ENCODE assay signal across 7 mouse cellular contexts in genomic region chr7:46839446-46839845, GRCm38 (mm10). TPM values are rescaled to one million over a fixed set of nuclear protein-coding genes. Genes with fewer than 3 reads are reported as not detected.
DNase-seq lines count a peak whose midpoint lies in the region; ATAC-seq lines count a peak whose summit lies in the region.

No protein-coding gene starts in this region.

- H3K9me3 ChIP-seq in midbrain, embryonic 16.5 days (replicated peaks; ENCODE audit: control insufficient read depth, low read length, poor library complexity, severe bottlenecking) = no peaks in the 10 kb centered on the region
- H3K9me3 ChIP-seq in midbrain, embryonic 13.5 days = no peaks in the 10 kb centered on the region
- no peaks in the 10 kb centered on the region for H3K9me3 ChIP-seq in heart, embryonic 13.5 days

- H3K4me2 ChIP-seq in midbrain, embryonic 16.5 days (ENCODE audit: low read length) = no peak overlapping the region
- H3K4me2 ChIP-seq in midbrain, embryonic 13.5 days (replicated peaks) = no peak overlapping the region; the same call in 1 of the 2 replicates
- H3K4me2 ChIP-seq in heart, embryonic 13.5 days = peak overlapping the region; percentile 48; the same call in 1 of the 2 replicates

- no peaks in the 10 kb centered on the region for H3K27me3 ChIP-seq in midbrain, embryonic 16.5 days (ENCODE audit: control insufficient read depth, insufficient read depth, low read depth, low read length)
- H3K27me3 ChIP-seq in midbrain, embryonic 13.5 days = 0 out of 2 replicates have a peak, but pooled peaks cover 16% of the 10 kb centered on the region
- 0 out of 2 replicates have a peak, but pooled peaks cover 6% of the 10 kb centered on the region for H3K27me3 ChIP-seq in heart, embryonic 13.5 days (replicated peaks)

- H3K27ac ChIP-seq in midbrain, embryonic 16.5 days (ENCODE audit: low read length) = peak overlapping the region; percentile 30; the same call in 1 of the 2 replicates
- no peak overlapping the region for H3K27ac ChIP-seq in midbrain, embryonic 13.5 days
- peak overlapping the region; percentile 85; the same call in 1 of the 2 replicates for H3K27ac ChIP-seq in heart, embryonic 13.5 days (replicated peaks)

- no peak overlapping the region for H3K9ac ChIP-seq in midbrain, embryonic 16.5 days (ENCODE audit: low read depth, low read length)
- no peak overlapping the region for H3K9ac ChIP-seq in midbrain, embryonic 13.5 days (replicated peaks)
- H3K9ac ChIP-seq in heart, embryonic 13.5 days = no peak overlapping the region

- no peaks in the 10 kb centered on the region for H3K36me3 ChIP-seq in midbrain, embryonic 16.5 days (ENCODE audit: control insufficient read depth, insufficient read depth, low read length)
- no peaks in the 10 kb centered on the region for H3K36me3 ChIP-seq in midbrain, embryonic 13.5 days
- no peaks in the 10 kb centered on the region for H3K36me3 ChIP-seq in heart, embryonic 13.5 days

- ATAC-seq in midbrain, embryonic 16.5 days = 0 out of 2 replicates have a peak, but pooled peaks have one; percentile 15
- ATAC-seq in midbrain, embryonic 13.5 days = no peak
- ATAC-seq in heart, embryonic 13.5 days (ENCODE audit: extremely low read depth, insufficient number of reproducible peaks, low FRiP score, low TSS enrichment) = no peak
- ATAC-seq in monocyte, adult 5-6 weeks (replicated peaks; ENCODE audit: insufficient number of reproducible peaks, low FRiP score, low TSS enrichment, poor library complexity, severe bottlenecking) = 0 out of 2 replicates have a peak, but pooled peaks have one; percentile 9

- H3K4me3 ChIP-seq in midbrain, embryonic 16.5 days (ENCODE audit: low read depth, low read length) = no peak overlapping the region
- H3K4me3 ChIP-seq in midbrain, embryonic 13.5 days (replicated peaks) = no peak overlapping the region
- H3K4me3 ChIP-seq in heart, embryonic 13.5 days = no peak overlapping the region

- DNase-seq in kidney, postnatal 36 days = peak; percentile 85 to 87
- no peak for DNase-seq in right cerebral cortex, postnatal 10 days (ENCODE audit: low spot score in 2 of 2)
- no peak for DNase-seq in frontal cortex, postnatal 25 days (ENCODE audit: low spot score in 2 of 2)

- 32% methylated on average over 7 of the region's 7 CpGs for WGBS in midbrain, embryonic 16.5 days
- 39% methylated on average over 7 of the region's 7 CpGs for WGBS in midbrain, embryonic 13.5 days
- WGBS in heart, embryonic 13.5 days = 27% methylated on average over 7 of the region's 7 CpGs

- peaks cover 9% of the 10 kb centered on the region for H3K4me1 ChIP-seq in midbrain, embryonic 16.5 days (ENCODE audit: control insufficient read depth, insufficient read depth, low read length)
- peaks cover 28% of the 10 kb centered on the region for H3K4me1 ChIP-seq in midbrain, embryonic 13.5 days (replicated peaks)
- peaks cover 39% of the 10 kb centered on the region for H3K4me1 ChIP-seq in heart, embryonic 13.5 days

RNA-seq across cellular contexts. Expression of gene Ldha, which starts 1.8 kb away (rescaled TPM):
- 596 and 701 TPM in 2 replicates for polyA plus RNA-seq in midbrain, embryonic 16.5 days (2015; fragmentation: Nextera tagmentation; extraction: Ambion mirVana)
- 501 and 553 TPM in 2 replicates for polyA plus RNA-seq in midbrain, embryonic 13.5 days (2015; fragmentation: Nextera tagmentation; extraction: Ambion mirVana)
- 2,723 and 3,293 TPM in 2 replicates for polyA plus RNA-seq in heart, embryonic 13.5 days (2015; fragmentation: Nextera tagmentation; extraction: Ambion mirVana)
- total RNA-seq in monocyte, adult 5-6 weeks (2017) = 260 to 317 TPM (median 292 TPM) in 3 replicates

RNA-seq across cellular contexts. Expression of gene Ldhc, which starts 21.6 kb away (rescaled TPM):
- polyA plus RNA-seq in midbrain, embryonic 16.5 days (2015; fragmentation: Nextera tagmentation; extraction: Ambion mirVana) = 0.33 and 0.46 TPM in 2 replicates
- 0.22 TPM in 1 of 2 replicates, not detected in the other for polyA plus RNA-seq in midbrain, embryonic 13.5 days (2015; fragmentation: Nextera tagmentation; extraction: Ambion mirVana)
- polyA plus RNA-seq in heart, embryonic 13.5 days (2015; fragmentation: Nextera tagmentation; extraction: Ambion mirVana) = not detected in 2 replicates
- 0.39 to 13.0 TPM (median 3.9 TPM) in 3 replicates for total RNA-seq in monocyte, adult 5-6 weeks (2017)

RNA-seq across cellular contexts. Expression of gene Gtf2h1, which starts 43.5 kb away (rescaled TPM):
- 40.9 and 46.8 TPM in 2 replicates for polyA plus RNA-seq in midbrain, embryonic 16.5 days (2015; fragmentation: Nextera tagmentation; extraction: Ambion mirVana)
- 44.6 and 48.4 TPM in 2 replicates for polyA plus RNA-seq in midbrain, embryonic 13.5 days (2015; fragmentation: Nextera tagmentation; extraction: Ambion mirVana)
- polyA plus RNA-seq in heart, embryonic 13.5 days (2015; fragmentation: Nextera tagmentation; extraction: Ambion mirVana) = 28.5 and 29.7 TPM in 2 replicates
- total RNA-seq in monocyte, adult 5-6 weeks (2017) = 66.3 to 96.5 TPM (median 95.7 TPM) in 3 replicates

RNA-seq across cellular contexts. Expression of gene Hps5, which starts 43.6 kb away (rescaled TPM):
- 11.1 and 14.0 TPM in 2 replicates for polyA plus RNA-seq in midbrain, embryonic 16.5 days (2015; fragmentation: Nextera tagmentation; extraction: Ambion mirVana)
- 15.8 and 15.9 TPM in 2 replicates for polyA plus RNA-seq in midbrain, embryonic 13.5 days (2015; fragmentation: Nextera tagmentation; extraction: Ambion mirVana)
- polyA plus RNA-seq in heart, embryonic 13.5 days (2015; fragmentation: Nextera tagmentation; extraction: Ambion mirVana) = 9.7 and 10.8 TPM in 2 replicates
- 70.1 to 71.8 TPM (median 71.7 TPM) in 3 replicates for total RNA-seq in monocyte, adult 5-6 weeks (2017)

Comparison
In these comparisons a context has a peak if more than half of its experiments do, and no peak if none do; other contexts are left out.
1. ATAC-seq: peak in midbrain, embryonic 16.5 days (single experiment) and monocyte, adult 5-6 weeks (single experiment); none in midbrain, embryonic 13.5 days (single experiment) and heart, embryonic 13.5 days (single experiment).
2. DNase-seq: peak in kidney, postnatal 36 days (2 of 2); none in right cerebral cortex, postnatal 10 days (0 of 2) and frontal cortex, postnatal 25 days (0 of 2).